Mouse (Mus musculus) urinary bladder, postnatal 0 days (tissue): ENCODE results near the gene Clec18a. TPM values are rescaled to one million over a fixed set of nuclear protein-coding genes. Genes with fewer than 3 reads are reported as not detected.

Experiments
- microRNA-seq: library from miRNA; unstranded; fragments of <30 nt; microRNA quantifications from one replicate; pipeline ENCODE4, GENCODE M21; 2016
- polyA plus RNA-seq: library from polyadenylated mRNA; unstranded; fragments of >200 nt; fragmentation: Nextera tagmentation; extraction: Ambion mirVana; gene quantifications from 2 replicates; pipeline ENCODE4 v1.2.1, GENCODE M21; 2015

Clec18a gene
- polyA plus RNA-seq: not detected in 2 replicates

DNA sequence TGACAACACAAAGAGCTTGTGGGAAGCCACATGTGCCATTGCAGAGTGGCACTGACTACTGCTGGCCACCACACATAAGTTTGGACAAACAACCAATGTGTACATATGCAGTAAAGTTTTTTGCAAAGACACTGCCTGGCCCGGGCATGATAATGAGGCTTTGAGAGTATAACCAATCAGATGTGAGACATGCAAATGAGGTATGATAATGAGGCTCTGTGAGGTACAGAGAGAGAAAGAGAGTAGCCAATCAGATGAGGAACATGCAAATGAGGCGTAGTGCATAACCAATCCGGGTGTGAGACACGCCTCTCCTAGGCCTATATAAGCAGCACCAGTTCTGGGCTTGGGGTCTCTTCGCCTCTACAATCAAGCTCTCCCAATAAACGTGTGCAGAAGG is at the start of gene Clec18a:
Gene Clec18a, minus strand, starts transcription at position 101 of the 400 bp plus-strand sequence.

DNA sequence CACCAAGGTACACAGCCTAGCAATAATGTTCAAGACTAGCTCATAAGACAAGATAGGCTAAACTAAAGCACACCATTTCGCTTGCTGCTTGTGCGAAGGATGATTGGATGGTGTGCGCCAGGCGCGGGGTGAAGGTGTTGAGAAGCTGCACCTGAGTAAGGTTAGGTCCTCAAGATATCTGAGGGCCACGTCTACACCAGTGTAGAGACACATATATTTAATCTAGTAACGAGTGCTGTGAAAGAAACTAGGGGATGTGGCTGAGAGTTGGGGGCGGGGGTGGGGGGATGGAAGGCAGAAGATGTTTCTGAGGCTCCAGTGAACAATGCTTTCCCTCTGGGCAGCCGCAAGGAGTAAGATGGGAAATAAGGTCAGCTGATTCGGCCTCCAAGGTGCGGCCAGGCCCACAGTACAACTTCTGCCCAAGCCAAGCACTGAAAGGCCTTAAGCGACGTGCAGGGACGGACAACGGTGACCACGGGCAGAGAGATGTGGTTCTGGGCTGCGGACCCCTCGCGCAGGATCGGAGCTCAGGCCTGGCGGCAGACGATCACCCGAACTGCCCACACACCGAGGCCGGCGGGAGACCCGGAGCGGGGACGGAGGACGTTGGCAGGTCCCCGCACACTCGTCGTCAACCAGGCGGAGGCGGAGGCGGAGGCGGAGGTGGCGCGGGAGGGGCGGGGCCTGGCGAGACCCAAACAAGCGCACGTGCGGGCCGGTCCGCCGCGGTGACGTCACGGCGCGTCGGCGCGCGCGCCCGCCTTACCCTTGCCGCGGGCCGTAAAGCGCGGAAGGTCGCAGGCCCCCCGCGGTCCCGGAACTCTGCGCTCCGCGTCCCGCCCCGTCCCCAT is 1.9 kb upstream of the Clec18a start, which contains the start of gene Pdpr:
Gene Pdpr, plus strand, starts transcription at position 766 of the 854 bp plus-strand sequence.

DNA sequence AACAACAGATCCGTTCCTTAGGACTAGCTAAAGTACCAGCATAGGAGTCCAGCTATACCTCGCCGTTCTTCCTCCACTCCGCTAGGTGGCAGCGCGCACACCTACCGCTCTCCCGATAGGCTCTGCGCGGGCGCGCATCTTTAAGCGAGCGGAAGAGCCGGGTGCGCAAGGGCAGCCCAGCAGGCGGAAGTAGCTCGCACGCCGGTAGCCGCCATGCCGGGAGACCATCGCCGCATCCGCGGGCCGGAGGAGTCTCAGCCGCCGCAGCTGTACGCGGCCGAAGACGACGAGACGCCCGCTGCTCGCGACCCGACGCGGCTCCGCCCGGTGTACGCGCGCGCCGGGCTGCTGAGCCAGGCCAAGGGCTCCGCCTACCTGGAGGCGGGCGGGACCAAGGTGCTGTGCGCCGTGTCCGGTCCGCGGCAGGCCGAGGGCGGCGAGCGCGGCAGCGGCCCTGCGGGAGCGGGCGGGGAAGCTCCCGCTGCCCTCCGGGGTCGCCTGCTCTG is 36.0 kb downstream of the Clec18a start, which contains the start of gene Exosc6:
Gene Exosc6, plus strand, starts transcription at position 182 of the 506 bp plus-strand sequence.

DNA sequence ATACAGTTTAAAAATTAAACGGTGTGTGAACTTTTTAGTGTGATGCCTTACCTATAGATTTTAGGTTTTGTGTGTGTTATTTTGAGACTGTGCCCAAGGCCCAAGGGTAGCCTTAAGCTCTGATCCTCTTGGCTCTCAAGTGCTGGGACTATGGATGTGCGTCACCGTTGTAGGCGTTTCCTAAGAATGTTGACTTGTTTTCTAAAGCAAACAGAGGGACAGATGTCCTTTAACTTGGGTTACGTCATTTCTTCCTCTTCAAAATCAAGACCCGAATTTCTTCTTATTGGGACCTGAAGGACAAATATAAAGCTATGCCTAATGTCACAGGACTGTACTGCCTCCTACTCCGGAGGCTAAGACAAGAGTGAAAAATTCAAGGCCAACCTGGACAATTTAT is 59.3 kb downstream of the Clec18a start, which contains the start of gene Aars:
Gene Aars, plus strand, starts transcription at position 229 of the 400 bp plus-strand sequence.

DNA sequence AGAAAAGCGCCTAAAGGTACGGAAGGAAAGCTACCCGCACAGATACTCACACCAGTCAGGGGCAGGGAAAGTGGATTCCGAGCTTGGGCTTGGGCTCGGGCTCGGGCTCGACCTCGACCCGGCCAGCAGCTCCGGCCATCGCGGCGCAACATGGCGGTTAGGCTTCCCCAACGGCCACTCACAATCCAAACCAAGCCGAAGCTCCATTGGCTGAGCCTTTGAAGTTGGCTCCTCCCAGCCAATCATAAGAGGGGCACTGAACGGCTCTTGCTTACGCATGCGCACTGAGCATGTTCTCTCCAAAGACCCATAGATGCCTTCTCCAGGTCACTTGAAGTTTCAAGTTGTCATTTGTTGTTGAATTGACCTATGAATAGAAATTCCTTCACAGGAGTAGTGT is 60.7 kb downstream of the Clec18a start, which contains the start of gene Ddx19b:
Gene Ddx19b, minus strand, starts transcription at position 180 of the 400 bp plus-strand sequence.

Small RNA genes within 50 kb of the gene (microRNA-seq; reads per million reads assigned to microRNA genes)
- gene Gm24103: not detected
- 0.93 reads per million for gene Mir3473d

Other genes with a start within 250 kb of the Clec18a start
- gene Cog4, start 245.8 kb downstream of the Clec18a start, polyA plus RNA-seq: 35.8 and 37.4 TPM in 2 replicates
- 47.1 and 49.0 TPM in 2 replicates for gene Sf3b3, start 245.6 kb downstream of the Clec18a start, polyA plus RNA-seq
- gene Fuk, start 189.9 kb downstream of the Clec18a start, polyA plus RNA-seq: 5.1 and 5.9 TPM in 2 replicates
- 18.4 and 19.5 TPM in 2 replicates for gene St3gal2, start 172.5 kb downstream of the Clec18a start, polyA plus RNA-seq
- 8.1 and 8.4 TPM in 2 replicates for gene Ddx19a, start 94.6 kb downstream of the Clec18a start, polyA plus RNA-seq
- gene Ddx19b, start 60.7 kb downstream of the Clec18a start, polyA plus RNA-seq: 4.3 and 5.1 TPM in 2 replicates
- gene Aars, start 59.3 kb downstream of the Clec18a start, polyA plus RNA-seq: 37.8 and 40.5 TPM in 2 replicates
- gene Exosc6, start 36.1 kb downstream of the Clec18a start, polyA plus RNA-seq: 1.2 TPM in 1 of 2 replicates, not detected in the other
- 7.3 and 8.9 TPM in 2 replicates for gene Pdpr, start 2.2 kb upstream of the Clec18a start, polyA plus RNA-seq
- gene Glg1, start 166.8 kb upstream of the Clec18a start, polyA plus RNA-seq: 32.6 and 35.8 TPM in 2 replicates
- gene Rfwd3, start 207.8 kb upstream of the Clec18a start, polyA plus RNA-seq: 12.3 and 14.0 TPM in 2 replicates
- gene Mlkl, start 245.8 kb upstream of the Clec18a start, polyA plus RNA-seq: 10.0 and 11.1 TPM in 2 replicates